Mouse (Mus musculus) B cell, adult 67 days (primary cell): ENCODE data around the gene Prkn. TPM values are rescaled to one million over a fixed set of nuclear protein-coding genes. Genes with fewer than 3 reads are reported as not detected.

Source experiments
- total RNA-seq, 2 experiments: library from RNA; stranded (reverse); gene quantifications; 4 replicates each; pipeline ENCODE4 v1.2.4; 2023

The Prkn gene
- under 1 TPM in 1 of 2 experiments, not detected in 1; 0.12 TPM for total RNA-seq

DNA sequence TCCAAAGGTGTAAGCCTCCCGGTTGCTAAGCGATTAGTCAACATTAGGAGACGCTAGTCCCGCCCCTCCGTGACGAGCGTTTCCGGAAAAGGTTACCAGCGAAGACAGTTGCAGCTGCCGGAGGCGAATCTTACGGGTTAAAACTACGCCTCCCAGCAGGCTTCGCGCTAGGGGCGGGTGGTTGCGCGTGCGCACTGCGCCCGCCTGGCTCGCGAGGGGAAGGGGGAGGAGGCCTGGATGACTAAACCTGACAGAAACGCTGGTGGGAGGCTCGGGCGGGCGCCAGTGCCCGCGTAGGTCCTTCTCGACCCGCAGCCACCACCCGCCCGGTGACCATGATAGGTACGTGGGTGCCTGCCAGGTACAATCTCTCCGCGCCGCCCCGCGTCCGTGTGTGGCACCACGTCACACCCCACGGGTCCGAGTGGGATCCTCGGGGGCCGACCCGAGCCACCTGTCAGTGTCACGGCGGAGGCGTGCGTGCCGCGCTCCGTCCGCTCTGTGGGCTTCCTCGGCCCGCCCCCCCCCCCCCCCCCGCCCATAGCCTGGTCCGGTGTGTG is at the start of gene Prkn, which contains the start of gene Pacrg:
Gene Prkn (plus strand): TSS at position 237 of the 560 bp plus-strand sequence.
Gene Pacrg (minus strand): TSS at position 164 of the 560 bp plus-strand sequence.

Other genes starting within 250 kb of the Prkn start
- under 1 TPM in 1 of 2 experiments, not detected in 1; 0.38 TPM for gene Pacrg, start 73 bp upstream of the Prkn start, total RNA-seq